Mouse (Mus musculus) kidney, adult 11 months (tissue): Measurements from ENCODE around the gene Chid1.

Experiments
- DNase-seq: peaks from one replicate; pipeline ENCODE4 v3.0.0; 2022

The Chid1 gene

GRCm38 (mm10) chr7:141558329-141558776 lies 18.7 kb upstream of the Chid1 start:
- DNase-seq: no peak

- DNase-seq: no peak
These were observed 10.8 kb upstream of the Chid1 start for GRCm38 (mm10) chr7:141550464-141550863.

- no peak for DNase-seq
These were observed 9.9 kb upstream of the Chid1 start for GRCm38 (mm10) chr7:141549432-141550061.

GRCm38 (mm10) chr7:141544654-141545053 lies 5.0 kb upstream of the Chid1 start:
- no peak for DNase-seq

- no peak for DNase-seq
These were observed 2.9 kb upstream of the Chid1 start for GRCm38 (mm10) chr7:141542588-141542987.

- DNase-seq: no peak
These were observed 2.0 kb upstream of the Chid1 start for GRCm38 (mm10) chr7:141541681-141542080.

- DNase-seq: peak; percentile 36
These were observed 840 bp upstream of the Chid1 start for GRCm38 (mm10) chr7:141540312-141541081.

- peak; percentile 17 for DNase-seq
These were observed 653 bp downstream of the Chid1 start for GRCm38 (mm10) chr7:141538852-141539555.

GRCm38 (mm10) chr7:141535570-141535969 lies 4.1 kb downstream of the Chid1 start:
- DNase-seq: no peak

- DNase-seq: no peak
These were observed 14.1 kb downstream of the Chid1 start for GRCm38 (mm10) chr7:141525580-141525925.

GRCm38 (mm10) chr7:141524760-141525579 lies 14.7 kb downstream of the Chid1 start:
- peak; percentile 55 for DNase-seq

GRCm38 (mm10) chr7:141524271-141524670 lies 15.4 kb downstream of the Chid1 start:
- no peak for DNase-seq

GRCm38 (mm10) chr7:141523007-141523406 lies 16.6 kb downstream of the Chid1 start:
- no peak for DNase-seq

GRCm38 (mm10) chr7:141519795-141520194 lies 19.9 kb downstream of the Chid1 start:
- no peak for DNase-seq

GRCm38 (mm10) chr7:141518926-141519325 lies 20.7 kb downstream of the Chid1 start:
- DNase-seq: no peak

- DNase-seq: no peak
These were observed 21.4 kb downstream of the Chid1 start for GRCm38 (mm10) chr7:141518296-141518695.

- DNase-seq: no peak
These were observed 22.0 kb downstream of the Chid1 start for GRCm38 (mm10) chr7:141517638-141518037.

GRCm38 (mm10) chr7:141510681-141511191 lies 28.9 kb downstream of the Chid1 start:
- no peak for DNase-seq

- no peak for DNase-seq
These were observed 29.5 kb downstream of the Chid1 start for GRCm38 (mm10) chr7:141510196-141510595.

GRCm38 (mm10) chr7:141508160-141508559 lies 31.5 kb downstream of the Chid1 start:
- DNase-seq: no peak

GRCm38 (mm10) chr7:141506278-141506677 lies 33.4 kb downstream of the Chid1 start:
- DNase-seq: no peak

GRCm38 (mm10) chr7:141502556-141502905 lies 37.1 kb downstream of the Chid1 start:
- no peak for DNase-seq
